Mouse (Mus musculus): ENCODE data around the gene Plekha7. TPM values are rescaled to one million over a fixed set of nuclear protein-coding genes. Genes with fewer than 3 reads are reported as not detected.

Plekha7 gene
- total RNA-seq, 2 experiments from 2014 or later = 13.8 to 14.6 TPM

DNA sequence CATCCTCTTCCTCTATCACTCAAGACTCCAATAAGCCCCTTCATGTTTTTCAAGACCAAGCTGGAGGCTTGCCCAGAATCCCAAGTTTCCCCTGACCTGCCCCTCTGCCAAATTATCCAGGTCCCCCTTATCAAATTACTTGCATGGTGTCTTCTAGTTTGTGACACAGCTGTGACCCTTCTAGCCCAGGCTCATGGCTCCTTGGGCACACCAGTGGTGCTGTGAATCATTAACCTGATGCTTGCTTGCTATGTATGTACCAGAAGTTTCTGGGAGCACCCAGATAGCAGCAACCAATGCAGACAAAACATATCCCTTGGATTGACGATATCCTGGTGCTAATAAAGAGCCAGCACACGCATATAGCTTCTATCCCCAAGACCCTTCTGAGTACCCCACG, 19.2 kb downstream of the Plekha7 start:
- DNase-seq = no peak

- DNase-seq = no peak
Measured at GRCm38 (mm10) chr7:116287959-116288358, 20.2 kb downstream of the Plekha7 start.

- no peak for DNase-seq
Measured at GRCm38 (mm10) chr7:116286611-116287355, 21.4 kb downstream of the Plekha7 start.

- DNase-seq = peak; percentile 84 to 88
Measured at GRCm38 (mm10) chr7:116286173-116286572, 22.0 kb downstream of the Plekha7 start.

DNA sequence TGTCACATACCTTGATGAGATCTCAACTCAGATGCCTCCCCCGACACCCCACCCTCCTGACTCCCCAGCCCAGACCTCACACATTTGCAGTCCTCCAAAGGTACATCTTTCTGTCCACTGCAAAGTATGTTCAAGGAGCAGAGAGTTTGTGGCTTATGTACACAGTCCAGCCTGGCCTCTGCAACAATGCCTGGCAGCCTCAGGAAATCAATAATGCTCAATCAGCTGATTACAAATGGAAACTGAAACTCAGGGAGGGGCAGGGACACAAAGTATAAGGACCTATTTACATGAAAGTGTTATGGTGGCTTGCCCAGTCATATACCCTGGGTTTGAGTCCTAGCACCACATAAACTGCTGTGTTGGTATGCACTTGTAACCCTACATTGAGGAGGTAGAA, 23.0 kb downstream of the Plekha7 start:
- DNase-seq = no peak

- no peak for DNase-seq
Measured at GRCm38 (mm10) chr7:116282755-116283154, 25.4 kb downstream of the Plekha7 start.

DNA sequence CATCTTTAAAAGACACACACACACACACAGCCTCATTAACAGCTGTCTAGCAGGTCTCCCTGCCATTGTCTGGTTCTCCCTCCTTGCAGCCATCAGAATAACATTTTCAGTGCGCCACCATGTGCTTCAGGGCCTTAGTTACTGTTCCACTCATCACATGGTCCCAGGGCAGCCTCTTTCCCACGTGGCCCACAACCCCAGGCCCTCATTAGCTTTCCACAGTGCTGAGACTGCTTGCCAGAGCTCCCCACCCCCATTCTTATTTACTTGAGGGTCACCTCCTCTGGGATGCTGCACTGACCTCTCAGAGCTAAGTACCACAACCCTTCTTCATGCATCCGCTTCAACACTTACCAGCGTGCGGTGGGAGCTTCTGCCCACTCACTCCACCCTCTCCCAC, 28.1 kb downstream of the Plekha7 start:
- no peak for DNase-seq

GRCm38 (mm10) chr7:116278280-116278679, 29.9 kb downstream of the Plekha7 start:
- DNase-seq = no peak

- DNase-seq = peak in 1 of 2 experiments; percentile 48
Measured at GRCm38 (mm10) chr7:116276315-116276714, 31.9 kb downstream of the Plekha7 start.

DNA sequence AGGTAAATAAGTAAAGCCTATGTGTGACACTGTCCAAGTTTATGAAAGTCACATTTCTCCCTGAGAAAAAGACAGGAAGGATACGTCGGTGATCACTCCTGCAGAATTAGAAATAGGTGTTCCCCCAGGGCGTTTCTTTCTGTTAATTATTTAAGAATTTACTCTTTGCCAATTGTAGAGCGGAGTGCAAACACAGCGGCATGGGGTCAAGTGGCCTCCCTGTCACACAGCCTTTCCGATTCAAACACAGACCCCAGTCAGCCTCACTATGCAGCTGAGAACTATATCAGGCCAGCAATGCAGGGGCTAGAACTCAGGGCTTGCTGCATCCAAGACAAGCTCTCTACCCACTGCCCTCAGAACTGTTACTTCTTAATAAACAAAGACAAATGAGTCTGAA, 35.1 kb downstream of the Plekha7 start:
- DNase-seq = no peak

DNA sequence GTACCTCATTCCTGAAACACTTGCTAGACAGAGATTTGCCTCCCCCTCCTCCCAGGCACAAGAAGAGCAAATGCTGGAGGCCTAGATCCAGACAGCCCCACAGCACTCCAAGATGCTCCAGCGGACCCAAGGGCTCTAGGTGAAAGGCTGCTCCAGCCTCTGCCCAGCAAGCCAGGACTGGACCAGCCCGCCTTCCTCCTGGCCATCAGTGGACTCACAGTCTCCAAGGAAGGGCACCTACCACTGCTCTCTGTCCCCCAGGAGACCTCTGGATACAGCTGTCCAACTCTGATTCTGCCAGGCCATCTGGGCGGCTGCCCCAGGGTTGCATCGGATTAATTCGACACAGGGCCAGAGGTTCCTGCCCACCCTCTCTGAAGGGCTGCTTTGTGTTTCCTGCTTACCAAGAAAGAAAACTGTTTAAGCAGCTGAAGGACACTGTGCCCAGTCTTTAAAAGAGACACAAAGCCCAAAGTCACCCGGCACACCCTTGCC, 38.6 kb downstream of the Plekha7 start:
- no peak for DNase-seq

DNA sequence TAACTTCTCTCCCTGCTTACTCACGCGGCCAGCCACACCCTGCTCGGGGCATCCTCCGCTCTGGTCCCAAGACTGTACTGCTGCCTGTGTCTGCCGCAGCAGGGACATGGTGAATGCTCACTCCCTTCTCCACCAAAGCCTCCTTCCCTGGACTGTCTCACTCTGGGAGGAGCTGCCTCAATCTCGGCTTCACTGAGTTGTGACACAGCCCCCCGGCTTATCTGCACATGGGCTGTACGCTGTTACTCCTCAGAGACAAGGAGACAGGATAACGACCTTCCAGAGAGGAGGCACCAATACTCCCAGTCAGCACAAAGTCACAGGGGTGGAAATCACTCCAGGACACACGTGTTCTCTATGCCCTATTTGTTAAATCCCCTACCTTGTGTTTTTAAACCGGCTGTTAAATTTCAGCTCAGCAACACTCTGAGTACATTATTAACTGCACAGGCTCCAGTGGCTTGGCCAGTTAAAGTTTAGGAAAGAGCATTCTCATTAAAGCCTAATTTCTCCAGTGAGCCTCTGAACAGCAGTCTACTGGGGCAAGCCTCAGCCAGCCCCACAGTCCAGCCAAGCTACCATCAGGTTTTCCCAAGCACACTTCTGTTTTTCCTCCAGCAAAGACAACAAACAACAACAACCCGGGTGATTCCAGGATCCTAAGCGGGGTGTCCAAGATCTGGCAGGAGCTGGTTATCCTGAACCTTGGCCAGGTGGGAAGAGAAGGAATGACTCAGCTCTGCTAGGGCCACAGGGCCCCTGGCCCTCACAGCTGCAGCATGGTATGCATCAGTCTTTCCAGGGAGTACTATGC, 39.9 kb downstream of the Plekha7 start:
- DNase-seq = no peak

- no peak for DNase-seq
Measured at GRCm38 (mm10) chr7:116263281-116263680, 44.9 kb downstream of the Plekha7 start.

- no peak for DNase-seq
Measured at GRCm38 (mm10) chr7:116262508-116262907, 45.7 kb downstream of the Plekha7 start.

DNA sequence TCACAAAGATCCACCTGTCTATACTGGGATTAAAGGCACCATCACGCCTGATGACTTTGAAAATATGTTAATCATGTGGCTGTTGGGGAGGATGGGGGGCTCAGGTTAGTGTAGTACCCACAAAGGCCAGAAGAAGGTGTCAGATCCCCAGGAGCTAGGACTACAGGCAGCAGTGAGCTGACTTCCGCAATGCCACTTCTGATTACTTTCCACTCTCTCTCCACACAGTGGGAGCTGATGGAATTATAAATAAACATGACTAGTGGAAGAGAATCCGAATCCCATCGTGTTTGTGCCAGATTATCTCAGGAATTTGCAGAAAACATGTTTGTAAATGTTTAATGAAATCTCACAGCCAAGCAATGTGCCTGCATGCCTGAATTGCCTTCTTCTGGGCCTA, 46.1 kb downstream of the Plekha7 start:
- DNase-seq = no peak

DNA sequence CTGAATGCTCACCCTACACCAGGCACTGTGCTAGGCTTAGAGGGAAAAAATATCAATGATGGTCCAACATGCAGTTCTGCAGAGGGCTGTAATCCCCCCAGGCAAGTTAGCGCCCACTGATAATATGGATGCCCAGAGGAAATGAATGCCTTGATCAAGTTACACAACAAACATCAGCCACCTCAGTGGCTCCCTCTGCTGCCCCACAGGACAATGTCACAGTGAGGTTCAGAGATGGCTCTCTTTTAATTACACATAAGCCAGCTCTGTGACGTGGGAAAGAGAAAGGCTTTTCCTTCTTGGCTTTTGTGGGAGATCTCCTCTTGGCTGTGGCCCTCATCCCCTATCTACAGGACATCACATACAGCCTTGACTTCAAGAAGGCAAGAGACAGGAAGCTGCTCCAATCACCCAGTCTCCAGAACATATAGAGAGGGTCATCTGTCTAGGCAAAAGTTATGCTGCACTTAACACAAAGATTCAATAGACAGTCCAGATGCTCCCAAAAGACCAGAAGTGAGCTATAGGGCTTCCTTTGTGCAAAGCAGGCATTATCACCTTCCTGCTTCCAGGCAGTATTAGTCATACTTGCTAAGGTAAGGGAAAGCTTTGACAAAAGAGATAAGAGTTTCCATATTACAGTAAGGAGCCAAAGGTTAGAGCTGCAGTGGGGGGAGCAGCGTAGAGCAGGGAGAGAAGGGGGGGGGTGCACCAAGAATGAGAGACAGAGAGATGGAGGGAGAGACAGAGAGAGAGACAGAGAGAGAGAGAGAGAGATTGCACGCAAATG, 47.2 kb downstream of the Plekha7 start:
- peak in 1 of 2 experiments; percentile 50 for DNase-seq

GRCm38 (mm10) chr7:116258464-116259185, 49.6 kb downstream of the Plekha7 start:
- DNase-seq = no peak

GRCm38 (mm10) chr7:116257953-116258352, 50.2 kb downstream of the Plekha7 start:
- DNase-seq = no peak

DNA sequence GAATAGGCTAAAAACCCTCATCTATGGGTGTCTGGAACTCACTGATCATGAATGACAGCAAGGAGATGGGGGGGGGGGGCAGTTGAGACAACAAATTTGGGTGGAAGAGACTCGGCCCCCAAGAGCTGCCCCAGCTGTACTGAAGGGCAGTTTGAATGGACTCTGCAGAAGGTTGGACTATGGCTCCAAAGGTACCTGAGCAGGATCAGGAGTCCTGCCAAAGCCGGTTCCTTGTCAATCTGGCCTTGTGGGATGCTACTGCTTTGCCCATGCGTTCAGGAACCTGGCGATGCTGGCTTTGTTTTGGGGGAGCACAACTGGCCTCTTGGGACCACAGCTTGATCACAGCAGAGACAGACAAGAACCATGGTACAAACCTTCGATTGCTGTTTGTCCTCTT, 52.5 kb downstream of the Plekha7 start:
- no peak for DNase-seq

GRCm38 (mm10) chr7:116254660-116255059, 53.5 kb downstream of the Plekha7 start:
- DNase-seq = no peak

DNA sequence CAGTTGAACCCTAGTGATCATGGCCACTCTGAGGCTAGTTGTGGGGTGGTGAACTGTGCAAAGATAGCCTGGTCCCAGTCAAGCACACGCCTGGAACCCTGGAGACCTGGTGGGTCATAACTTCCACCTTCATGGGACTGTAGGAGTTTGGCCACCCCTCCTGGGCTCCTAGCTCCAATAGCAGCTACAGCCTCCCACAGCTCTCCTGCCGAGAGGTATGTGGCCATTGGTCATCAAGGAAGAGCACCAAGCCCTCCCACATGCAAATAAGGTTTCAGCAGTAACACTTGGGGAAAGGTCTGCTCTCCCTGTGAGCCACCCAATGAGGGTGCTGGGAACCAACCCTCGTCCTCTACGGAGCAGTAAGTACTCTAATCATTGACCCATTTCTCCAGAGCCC, 55.7 kb downstream of the Plekha7 start:
- no peak for DNase-seq

DNA sequence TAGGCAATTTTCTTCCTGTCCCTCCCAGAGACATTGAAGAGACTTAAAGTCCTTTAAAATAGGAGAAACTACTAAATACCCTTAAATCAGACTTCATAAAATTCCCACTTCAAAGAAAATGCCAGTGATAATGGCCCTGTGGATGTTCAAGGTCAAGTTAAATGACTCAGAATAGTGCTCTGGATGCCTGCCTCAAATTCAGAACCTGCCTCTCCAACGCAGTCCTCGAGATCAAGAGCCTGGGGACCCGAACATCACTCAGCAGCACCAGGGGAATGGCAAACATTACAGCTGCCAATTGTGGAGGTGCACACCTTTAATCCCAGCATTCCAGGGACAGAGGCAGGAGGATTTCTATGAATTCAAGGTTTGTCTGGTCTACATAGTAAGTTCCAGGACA, 56.7 kb downstream of the Plekha7 start:
- DNase-seq = peak in 1 of 2 experiments; percentile 48

Measured in adrenal gland, postnatal 36 days (tissue).